Mouse (Mus musculus) kidney, embryonic 15.5 days (tissue): ENCODE data around the gene Zfp296. TPM values are rescaled to one million over a fixed set of nuclear protein-coding genes. Genes with fewer than 3 reads are reported as not detected.
A peak's percentile ranks its signal among the peaks of the same experiment; 100 is the strongest.

Experiments used
- ATAC-seq: fragments of 200-750 bp; cut with Nextera tagmentation; replicated peaks from 2 replicates; pipeline ENCODE4 v1.8.0; 2017; ENCODE audit warnings: moderate TSS enrichment; ENCODE audit not compliant: low FRiP score
- H3K27ac ChIP-seq: fragments of 300-500 bp; sonication (generic); 2 replicates; pipeline ENCODE4 v1.5.1; 2015; ENCODE audit warnings: mild to moderate bottlenecking, inconsistent platforms
- H3K27me3 ChIP-seq: fragments of 300-500 bp; sonication (generic); 2 replicates; pipeline ENCODE4 v1.6.1; 2015; ENCODE audit warnings: inconsistent platforms
- H3K36me3 ChIP-seq: fragments of 300-500 bp; sonication (generic); 2 replicates; pipeline ENCODE4 v1.6.1; 2015; ENCODE audit warnings: inconsistent platforms
- H3K4me1 ChIP-seq: fragments of 300-500 bp; sonication (generic); 2 replicates; pipeline ENCODE4 v1.6.1; 2015; ENCODE audit warnings: inconsistent platforms
- H3K4me2 ChIP-seq: fragments of 300-500 bp; sonication (generic); 2 replicates; pipeline ENCODE4 v1.6.1; 2015; ENCODE audit warnings: moderate library complexity, mild to moderate bottlenecking, inconsistent platforms
- H3K4me3 ChIP-seq: fragments of 300-500 bp; sonication (generic); replicated peaks from 2 replicates; pipeline ENCODE4 v1.5.1; 2015; ENCODE audit warnings: mild to moderate bottlenecking, inconsistent platforms
- H3K9ac ChIP-seq: fragments of 300-500 bp; sonication (generic); 2 replicates; pipeline ENCODE4 v1.6.1; 2015; ENCODE audit warnings: mild to moderate bottlenecking, inconsistent platforms
- H3K9me3 ChIP-seq: fragments of 300-500 bp; sonication (generic); replicated peaks from 2 replicates; pipeline ENCODE4 v1.6.1; 2016; ENCODE audit warnings: inconsistent platforms
- WGBS: fragments of 180-500 bp; shearing (Covaris S2); methylation state at CpG from one replicate; pipeline ENCODE4 v1.1.7; 2015; ENCODE audit warnings: mixed read lengths; 5-methylcytosine and 5-hydroxymethylcytosine counted together
- polyA plus RNA-seq: library from polyadenylated mRNA; unstranded; fragments of >200 nt; fragmentation: Nextera tagmentation; extraction: Ambion mirVana; gene quantifications from 2 replicates; pipeline ENCODE4 v1.2.1, GENCODE M21; 2015

Gene Zfp296
- polyA plus RNA-seq, 1 experiment from 2014 or later = 0.55 TPM

DNA sequence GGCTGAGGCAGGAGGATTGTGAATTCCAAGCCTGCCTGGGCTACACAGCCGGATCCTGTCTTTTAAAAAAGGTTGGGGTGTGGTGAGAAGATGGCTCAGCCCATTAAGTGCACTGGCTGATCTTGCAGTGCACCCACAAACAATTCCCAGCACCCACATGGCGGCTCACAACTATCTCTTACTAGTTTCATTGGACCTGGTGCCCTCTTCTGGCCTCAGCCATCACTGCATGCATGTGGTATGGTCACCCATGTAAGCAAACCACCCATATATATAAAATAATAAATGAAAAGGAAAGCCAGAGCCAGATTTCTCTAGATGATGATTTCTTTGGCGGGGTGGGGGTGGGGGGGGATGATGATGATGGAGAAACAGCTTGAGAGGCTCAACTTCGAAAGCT, 12.6 kb upstream of the Zfp296 start:
- H3K9ac ChIP-seq = no peak overlapping the region
- no peak overlapping the region for H3K27ac ChIP-seq
- no peak overlapping the region for H3K4me2 ChIP-seq
- peaks cover 32% of the 10 kb centered on the region for H3K4me1 ChIP-seq
- H3K27me3 ChIP-seq = no peaks in the 10 kb centered on the region
- no peaks in the 10 kb centered on the region for H3K9me3 ChIP-seq
- H3K36me3 ChIP-seq = peaks cover 43% of the 10 kb centered on the region
- ATAC-seq = no peak
- 85% methylated on average over 4 of the region's 4 CpGs for whole genome bisulfite sequencing
- H3K4me3 ChIP-seq = no peak overlapping the region

DNA sequence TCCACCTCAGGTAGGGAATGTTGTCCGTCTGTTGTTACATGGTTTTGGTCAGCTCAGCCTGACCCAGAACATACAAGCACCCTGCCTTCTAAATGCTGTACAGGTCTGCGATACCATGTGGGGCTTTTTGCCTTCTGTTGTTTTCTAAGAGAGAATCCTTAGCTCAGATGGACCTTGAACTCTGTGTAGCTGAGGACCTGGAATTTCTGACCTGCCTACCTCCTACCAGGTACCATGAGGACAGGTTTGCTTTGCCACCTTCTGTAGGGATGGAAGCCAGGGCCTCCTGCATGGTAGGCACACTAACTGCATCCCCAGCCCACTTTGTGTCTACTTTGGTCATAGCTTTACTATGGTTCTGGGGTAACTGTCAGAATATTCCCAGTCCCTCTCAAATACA, 11.3 kb upstream of the Zfp296 start:
- no peak overlapping the region for H3K4me3 ChIP-seq
- H3K9me3 ChIP-seq = no peaks in the 10 kb centered on the region
- 92% methylated on average over 2 of the region's 2 CpGs for WGBS
- no peak overlapping the region for H3K9ac ChIP-seq
- no peak overlapping the region for H3K4me2 ChIP-seq
- H3K4me1 ChIP-seq = peaks cover 18% of the 10 kb centered on the region
- H3K27ac ChIP-seq = no peak overlapping the region
- ATAC-seq = no peak
- peaks cover 57% of the 10 kb centered on the region for H3K36me3 ChIP-seq
- no peaks in the 10 kb centered on the region for H3K27me3 ChIP-seq

DNA sequence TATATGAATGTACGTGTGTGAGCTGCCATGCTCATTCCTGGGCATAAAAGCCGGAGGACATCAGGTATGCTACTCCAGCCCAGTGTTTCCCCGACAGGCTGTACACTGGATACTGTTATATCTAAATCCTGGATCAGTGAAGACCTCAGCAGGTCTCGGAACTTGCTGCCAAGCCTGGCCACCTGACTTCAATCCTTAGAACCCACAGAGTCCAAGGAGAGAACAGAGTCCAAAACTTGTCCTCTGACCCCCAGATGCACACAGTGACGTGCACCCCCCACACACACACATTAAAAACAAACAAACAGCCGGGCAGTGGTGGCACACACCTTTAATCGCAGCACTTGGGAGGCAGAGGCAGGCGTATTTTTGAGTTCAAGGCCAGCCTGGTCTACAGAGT, 9.7 kb upstream of the Zfp296 start:
- H3K9me3 ChIP-seq = no peaks in the 10 kb centered on the region
- peaks cover 26% of the 10 kb centered on the region for H3K4me1 ChIP-seq
- no peak overlapping the region for H3K9ac ChIP-seq
- WGBS = 89% methylated on average over 8 of the region's 8 CpGs
- H3K27me3 ChIP-seq = no peaks in the 10 kb centered on the region
- H3K4me2 ChIP-seq = no peak overlapping the region
- no peak for ATAC-seq
- peaks cover 58% of the 10 kb centered on the region for H3K36me3 ChIP-seq
- no peak overlapping the region for H3K4me3 ChIP-seq
- H3K27ac ChIP-seq = no peak overlapping the region

DNA sequence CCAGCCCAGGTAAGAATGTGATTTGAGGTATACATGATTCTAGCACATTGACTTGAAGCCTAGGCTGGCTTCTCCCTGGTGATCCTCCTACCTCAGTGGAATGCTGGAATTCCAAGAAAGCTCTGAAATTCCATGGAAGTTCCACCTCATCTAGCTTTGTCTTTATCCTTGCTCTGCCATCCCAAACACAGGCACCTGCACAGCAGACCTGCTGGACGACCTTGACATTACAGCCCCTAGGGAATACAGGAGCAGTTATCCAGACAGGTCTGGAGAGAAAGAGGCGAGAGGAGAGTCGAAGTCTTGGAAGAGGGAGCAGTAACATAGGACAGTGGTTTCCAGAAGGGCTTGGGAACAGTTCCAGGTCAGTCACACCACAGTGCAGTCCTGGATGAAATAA, 7.4 kb upstream of the Zfp296 start:
- ATAC-seq = no peak
- Histone ChIP-seq H3K4me3 (no peak overlapping the region), H3K27ac (no peak overlapping the region), H3K36me3 (peaks cover 47% of the 10 kb centered on the region), H3K9me3 (no peaks in the 10 kb centered on the region), H3K9ac (no peak overlapping the region), H3K4me2 (no peak overlapping the region), H3K27me3 (peaks cover 2% of the 10 kb centered on the region), H3K4me1 (peaks cover 24% of the 10 kb centered on the region)
- WGBS = 75% methylated on average over 3 of the region's 3 CpGs

DNA sequence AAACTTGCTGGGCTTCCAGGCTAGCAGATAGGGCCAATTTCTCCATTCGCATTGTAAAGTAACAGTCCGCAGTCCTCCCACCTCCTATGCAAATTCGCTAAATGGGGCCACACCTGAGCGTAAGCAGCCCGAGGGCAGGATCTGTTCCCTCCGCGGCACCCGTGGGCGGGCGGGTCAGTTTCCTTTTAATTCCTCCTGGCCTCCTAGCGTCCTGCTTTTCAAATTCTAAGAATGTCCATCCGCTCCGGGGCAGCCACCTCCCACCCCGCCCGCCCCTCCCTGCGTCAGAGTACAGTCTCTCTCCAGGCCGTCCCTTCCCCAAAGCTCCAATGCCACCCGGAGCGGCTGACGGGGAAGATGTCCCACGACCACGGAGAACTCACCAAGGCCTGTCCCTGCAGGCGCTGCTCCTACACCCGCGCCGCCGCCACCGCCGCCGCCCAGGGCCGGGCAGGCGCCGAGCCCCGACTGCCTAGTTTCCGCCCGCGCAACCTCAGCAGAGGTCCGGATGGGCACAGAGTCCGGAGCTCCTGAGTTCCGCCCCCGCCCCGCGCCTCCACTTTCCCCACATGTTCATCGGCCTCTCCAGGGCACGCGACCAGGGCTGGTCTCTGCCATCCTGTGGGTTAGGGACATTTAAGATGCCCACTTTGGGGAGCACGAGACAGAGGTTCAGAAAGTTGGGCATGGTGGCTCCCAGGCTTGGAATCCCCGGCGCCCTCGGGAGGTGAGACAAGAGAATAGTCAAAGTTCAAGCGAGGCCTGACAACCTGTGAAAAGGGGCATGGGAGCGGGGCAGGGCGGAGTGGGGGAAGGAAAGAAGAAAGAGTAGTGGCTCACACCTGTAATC, 3.9 kb upstream of the Zfp296 start:
- Histone ChIP-seq H3K4me1 (peaks cover 37% of the 10 kb centered on the region), H3K4me2 (peak overlapping the region; percentile 74), H3K9me3 (no peaks in the 10 kb centered on the region), H3K27ac (peak overlapping the region; percentile 94), H3K9ac (peak overlapping the region; percentile 75), H3K27me3 (peaks cover 35% of the 10 kb centered on the region), H3K4me3 (peak overlapping the region; percentile 75), H3K36me3 (peaks cover 26% of the 10 kb centered on the region)
- 1% methylated on average over 53 of the region's 53 CpGs for WGBS
- ATAC-seq = peak; percentile 80

DNA sequence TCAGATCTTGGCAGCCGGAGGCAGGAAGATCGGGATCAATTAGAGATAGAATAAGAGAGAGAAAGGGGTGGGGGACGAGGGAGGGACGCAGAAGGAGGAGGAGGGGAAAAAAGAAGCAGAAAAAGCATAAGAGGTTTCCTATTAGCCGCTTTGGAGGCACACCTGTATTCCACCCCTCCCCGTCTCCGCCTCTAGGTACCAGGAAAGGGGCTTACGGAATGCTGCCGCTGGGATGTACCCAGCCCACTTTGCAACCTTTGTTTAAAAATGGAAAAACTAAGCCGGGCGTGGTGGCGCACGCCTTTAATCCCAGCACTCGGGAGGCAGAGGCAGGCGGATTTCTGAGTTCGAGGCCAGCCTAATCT, 3.3 kb upstream of the Zfp296 start:
- Histone ChIP-seq H3K36me3 (peaks cover 21% of the 10 kb centered on the region), H3K27me3 (peaks cover 41% of the 10 kb centered on the region), H3K4me1 (peaks cover 38% of the 10 kb centered on the region), H3K27ac (peak overlapping the region; percentile 94), H3K4me3 (peak overlapping the region; percentile 75), H3K4me2 (peak overlapping the region; percentile 74), H3K9ac (peak overlapping the region; percentile 75), H3K9me3 (no peaks in the 10 kb centered on the region)
- 28% methylated on average over 16 of the region's 16 CpGs for WGBS
- ATAC-seq = 0 out of 2 replicates have a peak, but pooled peaks have one; percentile 0

DNA sequence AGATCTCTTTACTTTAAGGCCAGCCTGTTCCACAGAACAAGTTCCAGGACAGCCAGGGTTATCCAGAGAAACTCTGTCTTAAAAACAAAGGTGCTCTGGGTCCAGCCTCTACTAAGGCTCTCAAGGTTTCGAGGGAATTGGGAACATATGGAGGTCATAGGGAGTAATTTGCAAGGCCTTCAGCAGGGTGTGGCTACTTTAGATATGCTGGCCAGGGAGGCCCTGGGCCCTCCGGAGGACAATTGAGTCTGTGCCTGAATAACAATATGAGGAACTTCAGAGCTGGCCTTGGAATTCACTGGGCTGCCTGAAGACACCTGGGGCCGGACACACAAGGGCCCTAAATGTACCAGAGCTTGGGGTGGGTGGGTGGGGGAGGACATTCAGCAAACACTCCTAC, 1.5 kb upstream of the Zfp296 start:
- Histone ChIP-seq H3K9me3 (no peaks in the 10 kb centered on the region), H3K27ac (no peak overlapping the region), H3K9ac (no peak overlapping the region), H3K27me3 (peaks cover 42% of the 10 kb centered on the region), H3K36me3 (peaks cover 11% of the 10 kb centered on the region), H3K4me2 (no peak overlapping the region), H3K4me3 (no peak overlapping the region), H3K4me1 (peaks cover 38% of the 10 kb centered on the region)
- 55% methylated on average over 3 of the region's 3 CpGs for WGBS
- no peak for ATAC-seq

DNA sequence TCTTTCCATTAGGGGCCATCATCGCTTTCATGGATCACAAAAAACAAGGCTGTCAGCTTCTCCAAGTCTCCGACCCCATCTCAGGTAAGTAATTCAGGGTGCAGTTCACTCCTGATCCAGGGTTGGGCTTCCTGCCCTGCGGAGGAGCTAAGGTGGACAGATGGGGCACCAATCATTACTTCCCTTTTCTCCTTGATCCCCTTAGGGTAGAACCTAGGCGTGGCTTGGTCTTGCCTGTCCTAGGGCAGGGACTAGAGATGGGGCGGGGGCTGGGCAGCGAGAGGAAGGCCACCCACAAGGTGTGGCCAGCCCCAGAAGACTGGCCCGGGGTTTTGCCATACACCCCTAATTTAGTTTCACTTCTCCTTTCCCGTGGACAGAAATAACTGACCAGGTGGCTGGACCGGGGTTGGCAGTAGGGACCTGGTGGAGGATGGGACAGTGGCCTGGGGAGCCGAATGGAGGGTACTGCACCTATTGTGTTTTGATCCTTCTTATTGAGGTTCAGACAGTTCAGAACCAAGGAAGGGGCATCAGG, 859 bp downstream of the Zfp296 start:
- no peak overlapping the region for H3K27ac ChIP-seq
- H3K4me1 ChIP-seq = peaks cover 22% of the 10 kb centered on the region
- H3K36me3 ChIP-seq = peaks cover 30% of the 10 kb centered on the region
- peak overlapping the region; percentile 45; the same call in 1 of the 2 replicates for H3K9ac ChIP-seq
- no peaks in the 10 kb centered on the region for H3K9me3 ChIP-seq
- ATAC-seq = no peak
- peaks cover 42% of the 10 kb centered on the region for H3K27me3 ChIP-seq
- peak overlapping the region; percentile 46 for H3K4me3 ChIP-seq
- peak overlapping the region; percentile 89 for H3K4me2 ChIP-seq
- WGBS = 20% methylated on average over 10 of the region's 10 CpGs

DNA sequence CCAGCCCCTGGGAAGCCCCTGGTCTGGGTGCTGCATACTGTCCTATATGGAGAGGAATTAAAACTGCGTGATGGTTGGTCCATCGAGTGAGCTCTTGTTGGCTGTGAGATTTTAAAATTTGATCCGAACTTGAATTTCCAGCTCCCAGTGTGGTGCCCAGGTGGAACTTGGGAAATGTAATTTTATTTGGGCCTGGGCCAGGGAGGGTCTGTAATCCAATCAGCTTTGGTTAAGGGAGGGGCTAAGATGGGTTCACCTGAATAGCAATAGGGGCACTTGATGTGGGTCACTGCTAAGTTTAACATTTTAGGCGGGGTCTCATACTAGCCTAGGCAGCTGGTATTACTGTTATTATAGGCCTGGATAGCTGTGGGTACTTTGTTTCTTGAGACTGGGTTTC, 1.3 kb downstream of the Zfp296 start:
- H3K9me3 ChIP-seq = no peaks in the 10 kb centered on the region
- no peak for ATAC-seq
- H3K27me3 ChIP-seq = peaks cover 42% of the 10 kb centered on the region
- H3K4me3 ChIP-seq = 0 out of 2 replicates have a peak overlapping the region, but pooled peaks have one; percentile 46
- no peak overlapping the region for H3K4me2 ChIP-seq
- H3K4me1 ChIP-seq = peaks cover 22% of the 10 kb centered on the region
- no peak overlapping the region for H3K9ac ChIP-seq
- 57% methylated on average over 4 of the region's 4 CpGs for whole genome bisulfite sequencing
- no peak overlapping the region for H3K27ac ChIP-seq
- peaks cover 34% of the 10 kb centered on the region for H3K36me3 ChIP-seq

DNA sequence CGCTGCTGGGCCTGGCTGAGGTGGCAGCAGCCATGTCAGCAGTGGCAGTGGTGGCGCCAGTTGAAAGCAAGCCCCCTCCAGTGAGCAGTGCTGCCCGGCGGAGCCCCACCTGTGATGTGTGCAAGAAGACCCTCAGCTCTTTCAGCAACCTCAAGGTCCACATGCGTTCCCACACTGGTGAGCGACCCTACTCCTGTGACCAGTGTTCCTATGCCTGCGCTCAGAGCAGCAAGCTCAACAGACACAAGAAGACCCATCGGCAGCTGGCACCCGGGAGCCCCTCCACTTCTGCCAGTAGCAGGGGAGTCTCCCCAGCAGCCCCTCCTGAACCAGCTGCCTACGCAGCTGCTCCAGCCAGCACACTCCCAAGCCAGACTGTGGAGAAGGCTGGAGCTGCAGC, 2.7 kb downstream of the Zfp296 start:
- 88% methylated on average over 10 of the region's 10 CpGs for WGBS
- peaks cover 47% of the 10 kb centered on the region for H3K36me3 ChIP-seq
- H3K27me3 ChIP-seq = peaks cover 39% of the 10 kb centered on the region
- H3K4me3 ChIP-seq = no peak overlapping the region
- H3K9me3 ChIP-seq = no peaks in the 10 kb centered on the region
- H3K9ac ChIP-seq = no peak overlapping the region
- ATAC-seq = no peak
- no peak overlapping the region for H3K4me2 ChIP-seq
- peaks cover 14% of the 10 kb centered on the region for H3K4me1 ChIP-seq
- H3K27ac ChIP-seq = no peak overlapping the region

DNA sequence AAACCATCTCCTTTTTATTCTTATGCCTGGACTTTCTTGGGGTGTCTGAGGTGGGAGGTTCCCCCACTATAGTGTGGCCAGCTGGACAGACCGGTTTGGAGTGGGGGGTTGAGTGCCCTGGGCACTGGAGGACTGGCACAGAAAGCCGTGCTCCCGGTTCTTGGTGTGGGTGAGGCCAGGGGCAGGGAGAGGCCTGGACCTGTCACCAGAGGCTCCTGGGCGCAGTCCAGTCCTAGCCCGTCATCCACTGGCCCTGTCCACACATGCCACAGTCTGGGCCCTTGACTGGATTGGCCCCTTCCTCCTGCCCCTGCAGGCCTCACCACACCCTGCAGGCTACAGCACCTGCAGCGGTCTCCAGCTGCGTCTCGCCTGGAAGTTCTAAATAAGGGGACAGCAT, 3.5 kb downstream of the Zfp296 start:
- H3K4me2 ChIP-seq = no peak overlapping the region
- H3K27ac ChIP-seq = no peak overlapping the region
- H3K27me3 ChIP-seq = peaks cover 32% of the 10 kb centered on the region
- peaks cover 56% of the 10 kb centered on the region for H3K36me3 ChIP-seq
- H3K9me3 ChIP-seq = no peaks in the 10 kb centered on the region
- no peak for ATAC-seq
- no peak overlapping the region for H3K9ac ChIP-seq
- peaks cover 14% of the 10 kb centered on the region for H3K4me1 ChIP-seq
- H3K4me3 ChIP-seq = no peak overlapping the region
- WGBS = 88% methylated on average over 8 of the region's 8 CpGs

DNA sequence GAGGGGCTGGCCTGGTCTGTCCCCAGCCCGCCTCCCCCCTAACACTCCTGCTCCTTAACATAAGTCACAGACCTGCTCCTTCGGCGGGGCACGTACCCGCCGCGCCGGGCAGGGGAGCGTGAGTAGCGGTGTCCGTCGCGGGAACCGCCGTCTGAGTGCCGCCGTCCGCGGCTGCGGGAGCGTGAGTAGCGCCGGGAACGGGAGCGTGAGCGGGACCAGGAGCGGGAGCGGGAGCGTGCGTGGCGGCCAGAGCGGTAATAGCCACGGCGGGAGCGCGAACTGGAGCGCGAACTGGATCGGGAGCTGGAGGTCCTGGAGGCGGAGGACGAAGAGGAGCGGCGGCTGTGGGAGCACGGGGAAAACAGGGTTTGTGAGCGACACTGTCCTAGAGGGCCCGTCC, 9.2 kb downstream of the Zfp296 start:
- Histone ChIP-seq H3K4me1 (no peaks in the 10 kb centered on the region), H3K4me3 (no peak overlapping the region), H3K4me2 (no peak overlapping the region), H3K27me3 (no peaks in the 10 kb centered on the region), H3K27ac (no peak overlapping the region), H3K36me3 (peaks cover 98% of the 10 kb centered on the region), H3K9me3 (no peaks in the 10 kb centered on the region), H3K9ac (no peak overlapping the region)
- 79% methylated on average over 46 of the region's 46 CpGs for WGBS
- ATAC-seq = no peak
